Mouse (Mus musculus) left cerebral cortex, postnatal 36 days (tissue): ENCODE data around the gene Tpk1. TPM values are rescaled to one million over a fixed set of nuclear protein-coding genes. Genes with fewer than 3 reads are reported as not detected.
"Not testable (repeated sequence)": the region's sequence is repeated elsewhere in the genome, so short reads cannot be mapped to it uniquely, and the experiment has no call there.

Experiments
- DNase-seq, 2 experiments: peaks; one replicate each; pipeline ENCODE4 v3.0.0; 2021 to 2022; ENCODE audit warnings: low spot score in 2 of 2, mixed read lengths in 1 of 2
- intact Hi-C: fragments of 180-260 bp; cut with DNase I; formaldehyde crosslinking; loops from one replicate; pipeline ENCODE4 v1.15.1; 2025
- total RNA-seq, 2 experiments: library from RNA; stranded (reverse); gene quantifications; 2 replicates each; pipeline ENCODE4 v1.2.3; 2021

Gene Tpk1
- total RNA-seq, 2 experiments from 2014 or later = 4.2 to 4.6 TPM

- DNase-seq = no peak
- intact Hi-C loops = no loop called here
Observed at GRCm38 (mm10) chr6:43643718-43644117, 22.4 kb downstream of the Tpk1 start.

DNA sequence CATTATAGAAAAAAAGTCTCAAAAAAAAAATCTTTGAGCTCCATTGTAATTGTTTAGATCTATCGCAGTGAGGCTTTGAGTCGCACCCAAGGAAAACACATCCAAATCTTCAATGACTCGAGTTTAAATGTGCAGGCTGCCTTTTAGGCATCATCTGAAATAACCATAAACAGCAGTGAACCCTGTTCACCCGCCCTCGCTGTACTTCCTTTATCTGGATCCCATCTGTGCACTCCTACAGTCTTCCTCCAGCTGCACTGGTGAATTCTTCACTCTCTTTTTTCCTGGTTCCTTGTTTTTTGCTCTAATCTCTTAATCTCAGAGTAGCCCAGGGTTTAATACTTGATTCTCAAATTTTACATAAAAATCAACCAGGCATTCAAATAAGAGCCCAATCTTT lies 23.7 kb downstream of the Tpk1 start:
- intact Hi-C loops = no loop called here
- DNase-seq = peak in 1 of 2 experiments; percentile 43

GRCm38 (mm10) chr6:43640621-43641020 lies 25.5 kb downstream of the Tpk1 start:
- intact Hi-C loops = no loop called here
- DNase-seq = no peak

GRCm38 (mm10) chr6:43638865-43639264 lies 27.2 kb downstream of the Tpk1 start:
- intact Hi-C loops = no loop called here
- no peak for DNase-seq

DNA sequence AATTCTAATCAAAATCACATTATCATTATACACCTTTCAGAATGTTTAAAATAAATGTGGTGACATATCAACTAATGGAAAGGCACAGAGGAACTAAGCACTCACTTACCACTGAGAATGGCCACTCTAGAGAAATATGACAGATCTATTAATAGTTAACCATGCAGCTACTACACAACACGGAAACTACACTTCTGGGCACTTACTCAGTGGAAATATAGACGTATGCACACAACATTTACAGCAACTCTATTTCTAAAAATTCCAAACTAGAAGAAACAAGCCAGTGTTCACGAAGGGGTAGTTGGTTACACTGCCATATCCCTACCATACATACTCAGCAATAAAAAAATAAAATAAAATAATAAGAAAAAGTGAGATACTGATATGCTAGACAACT lies 28.0 kb downstream of the Tpk1 start:
- intact Hi-C loops = no loop called here
- DNase-seq = no peak

- intact Hi-C loops = no loop called here
- no peak for DNase-seq
Observed at GRCm38 (mm10) chr6:43636980-43637638, 29.0 kb downstream of the Tpk1 start.

GRCm38 (mm10) chr6:43633308-43633963 lies 32.6 kb downstream of the Tpk1 start:
- intact Hi-C loops = no loop called here
- no peak for DNase-seq

DNA sequence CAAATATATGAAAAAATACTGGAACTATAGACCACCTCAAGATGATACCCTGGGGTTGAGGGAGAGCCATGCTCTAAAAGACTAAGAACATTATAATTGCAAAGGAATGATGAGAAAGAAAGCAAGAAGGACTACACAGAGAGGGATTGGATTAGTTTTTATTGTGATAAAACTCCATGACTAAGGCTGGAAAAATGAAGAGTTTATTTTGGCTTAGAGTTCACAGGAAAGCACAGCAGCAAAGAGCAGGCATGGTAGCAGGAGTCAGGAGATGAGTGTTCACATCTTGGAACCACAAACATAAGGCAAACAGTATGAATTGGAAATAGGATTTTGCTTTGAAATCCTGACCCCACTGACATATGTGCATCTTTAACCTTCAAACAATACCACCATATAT lies 33.2 kb downstream of the Tpk1 start:
- intact Hi-C loops = no loop called here
- DNase-seq = no peak

DNA sequence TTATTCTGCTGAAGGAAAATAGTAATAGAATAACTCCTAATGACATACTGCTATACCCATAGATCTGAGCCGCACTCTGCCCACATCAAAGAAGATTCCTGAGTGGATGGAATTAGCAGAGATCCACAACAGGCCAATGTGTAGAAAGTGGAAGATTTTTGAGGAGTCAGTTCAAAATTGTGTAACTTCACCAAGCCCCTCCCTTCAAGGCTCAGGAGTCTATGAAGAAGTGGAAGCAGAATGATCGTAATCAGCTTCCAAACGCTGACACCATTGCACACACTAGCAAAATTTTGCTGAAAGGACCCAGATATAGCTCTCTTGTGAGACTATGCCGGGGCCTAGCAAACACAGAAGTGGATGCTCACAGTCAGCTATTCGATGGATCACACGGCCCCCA lies 42.6 kb downstream of the Tpk1 start:
- intact Hi-C loops, DNase-seq: not testable (repeated sequence)

DNA sequence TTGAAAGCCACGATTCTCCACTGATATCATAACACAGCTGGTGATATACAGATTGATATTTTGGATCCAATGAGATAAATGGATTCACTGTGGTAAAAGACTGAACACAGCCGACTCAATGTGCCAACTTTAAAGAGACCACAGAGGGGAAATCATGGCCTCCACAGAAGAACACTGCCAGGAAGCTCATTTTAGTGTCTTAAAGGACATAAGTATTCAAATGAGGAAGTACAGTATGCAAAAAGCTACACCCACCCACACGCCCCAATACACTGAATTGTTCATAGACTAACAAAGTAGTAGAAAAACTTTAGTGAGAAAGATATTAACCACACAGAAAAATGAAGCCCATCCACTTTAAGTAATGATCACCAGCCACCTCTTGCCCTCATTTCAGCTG lies 46.8 kb downstream of the Tpk1 start:
- DNase-seq = no peak
- intact Hi-C loops = no loop called here

DNA sequence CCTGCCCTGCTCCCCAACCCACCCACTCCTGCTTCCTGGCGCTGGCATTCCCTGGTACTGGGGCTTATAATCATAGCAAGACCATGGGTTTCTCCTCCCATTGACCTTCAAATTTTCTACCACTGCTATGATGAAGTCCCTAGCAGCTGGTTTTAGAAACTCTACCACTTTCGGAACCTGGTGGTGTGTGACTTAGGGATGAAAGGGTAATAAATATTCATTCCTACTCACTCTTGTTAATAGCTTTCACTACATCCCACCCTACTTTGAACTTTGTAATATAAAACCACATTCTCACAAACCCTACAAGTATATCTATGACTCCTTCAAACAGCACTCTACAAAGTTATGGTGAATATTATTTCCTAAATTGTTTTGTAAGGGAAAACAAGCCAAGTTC lies 54.3 kb downstream of the Tpk1 start:
- DNase-seq = no peak
- intact Hi-C loops = no loop called here

DNA sequence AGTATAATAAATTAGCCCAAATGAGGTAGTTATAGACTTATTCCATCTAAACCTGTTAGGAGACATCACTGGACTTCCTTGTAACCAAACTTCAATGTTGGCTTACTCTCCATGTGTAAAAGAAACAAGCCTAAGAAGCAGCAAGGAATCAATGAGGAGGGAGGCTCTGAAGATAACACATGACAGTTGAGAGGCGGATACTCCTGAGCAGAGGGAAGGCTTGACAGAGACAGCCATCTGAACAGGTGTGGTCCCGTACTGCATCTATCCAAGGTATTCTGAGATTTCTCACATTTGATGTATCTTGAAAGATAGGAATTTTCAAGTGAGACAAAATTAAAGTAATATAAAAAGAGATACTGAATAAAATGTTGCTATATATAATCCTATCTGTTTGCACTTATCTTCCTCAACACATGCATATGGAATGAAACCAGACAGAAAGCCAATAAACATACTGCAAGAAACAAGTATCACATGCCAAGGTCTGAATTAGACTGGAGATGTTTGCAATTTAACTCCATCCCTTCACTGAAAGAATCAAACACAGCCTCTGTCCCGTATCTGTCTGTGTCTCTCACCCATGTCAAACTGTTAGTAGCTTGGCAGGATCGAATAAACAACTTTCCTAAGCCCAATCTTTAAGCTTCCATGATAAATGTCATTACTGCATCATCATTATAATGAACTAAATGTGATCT lies 75.1 kb downstream of the Tpk1 start:
- DNase-seq = no peak
- intact Hi-C loops = no loop called here

DNA sequence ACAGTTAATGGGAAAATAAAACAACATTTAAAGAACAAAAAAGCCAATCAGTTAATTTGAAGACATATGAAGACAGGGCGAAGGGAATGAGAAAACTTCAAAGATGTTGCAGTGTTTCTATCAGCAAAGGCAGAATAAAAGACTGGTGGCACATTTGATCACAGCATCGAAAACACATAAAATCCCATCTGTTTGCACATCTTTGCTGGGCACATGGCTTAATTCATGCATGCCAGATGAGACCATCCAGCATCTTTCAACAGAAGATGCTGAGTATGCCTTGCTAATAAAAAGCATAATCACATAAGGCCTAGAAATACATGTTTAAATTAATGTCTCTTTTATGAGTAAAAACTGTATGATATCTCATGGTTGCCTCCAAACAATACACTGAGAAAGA lies 80.8 kb downstream of the Tpk1 start:
- intact Hi-C loops = no loop called here
- no peak for DNase-seq

GRCm38 (mm10) chr6:43581809-43582208 lies 84.3 kb downstream of the Tpk1 start:
- intact Hi-C loops = no loop called here
- no peak for DNase-seq

DNA sequence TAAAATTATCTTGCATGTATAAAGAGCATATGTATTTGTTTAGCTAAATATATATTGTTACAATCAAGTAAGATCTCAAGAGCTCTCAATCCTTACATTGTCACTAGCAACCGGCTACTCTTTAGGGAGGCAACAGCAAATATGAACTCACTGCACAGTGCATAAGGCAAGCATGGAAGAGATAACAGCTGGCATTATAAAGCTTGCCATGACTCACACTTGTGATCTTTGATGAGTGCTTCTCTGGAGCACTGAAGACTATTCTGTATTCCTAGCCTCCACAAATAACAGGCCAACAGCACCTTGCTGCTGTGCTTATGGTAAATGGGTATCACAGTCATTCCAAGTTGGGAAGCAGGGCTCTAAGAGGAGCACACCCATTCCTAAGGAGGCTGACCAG lies 98.2 kb downstream of the Tpk1 start:
- no peak for DNase-seq
- intact Hi-C loops = no loop called here

DNA sequence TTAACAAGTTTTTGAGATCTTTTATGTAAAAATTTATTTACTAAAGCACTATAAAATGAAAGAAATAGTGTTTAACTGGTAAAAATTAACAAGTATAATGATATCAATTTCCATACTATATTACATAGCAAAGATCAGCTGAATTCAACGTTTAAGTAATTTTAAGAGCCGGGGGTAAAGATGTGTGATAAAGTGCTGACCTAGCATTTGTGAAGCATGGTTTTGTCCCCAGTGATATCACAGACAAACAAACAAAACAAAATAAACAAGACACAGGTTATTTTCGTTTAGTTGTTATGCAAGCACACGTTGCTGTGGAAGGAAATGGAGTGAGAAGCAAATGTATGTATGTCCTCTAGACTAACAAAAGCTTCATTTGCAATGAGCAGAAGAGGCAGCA lies 103.6 kb downstream of the Tpk1 start:
- intact Hi-C loops = no loop called here
- DNase-seq = no peak

- intact Hi-C loops = no loop called here
Observed at GRCm38 (mm10) chr6:43551410-43551809, 114.7 kb downstream of the Tpk1 start.

GRCm38 (mm10) chr6:43546537-43546936 lies 119.5 kb downstream of the Tpk1 start:
- DNase-seq = no peak
- intact Hi-C loops = no loop called here

More at GRCm38 (mm10) chr6:43551410-43551809, 114.7 kb downstream of the Tpk1 start:
- DNase-seq = no peak

- DNase-seq = no peak
- intact Hi-C loops = no loop called here
Observed at GRCm38 (mm10) chr6:43537252-43537870, 128.7 kb downstream of the Tpk1 start.

DNA sequence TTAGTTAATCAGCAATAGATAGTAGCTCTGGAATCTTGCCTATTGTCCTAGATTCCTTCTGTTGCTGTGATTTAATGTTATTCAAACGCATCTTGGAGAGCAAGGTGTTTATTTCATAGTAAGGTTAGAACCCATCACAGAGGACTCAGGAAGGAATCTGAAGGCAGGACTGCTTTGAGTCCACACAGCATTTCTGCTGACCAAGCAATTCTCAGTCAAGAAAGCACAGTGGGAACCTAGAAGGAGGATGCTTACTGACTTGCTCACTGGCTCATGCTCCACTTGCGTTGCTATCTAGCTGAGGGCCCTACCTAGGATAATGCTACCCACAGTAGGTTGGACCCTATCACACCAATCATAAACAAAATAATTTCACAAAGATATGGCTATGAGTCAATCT lies 130.6 kb downstream of the Tpk1 start:
- DNase-seq = no peak
- intact Hi-C loops = no loop called here

DNA sequence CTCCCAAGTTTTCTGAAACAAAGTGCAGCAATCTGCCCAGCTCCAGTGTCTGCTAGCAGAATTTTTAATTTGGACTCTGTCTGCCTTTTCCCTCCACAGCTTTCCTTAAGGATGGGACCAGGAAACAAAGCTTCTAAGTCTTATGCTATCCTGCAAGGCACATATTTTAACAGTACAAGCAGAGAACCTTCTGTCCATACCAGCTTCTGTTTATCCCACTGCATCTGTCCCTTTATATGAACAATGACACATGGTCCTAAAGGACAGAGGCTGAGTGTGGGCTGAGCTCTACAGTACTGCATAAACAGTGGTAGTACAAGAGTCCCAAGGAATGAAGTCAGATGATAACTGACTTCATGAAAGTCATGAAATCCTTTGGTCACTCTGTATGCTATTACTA lies 132.8 kb downstream of the Tpk1 start:
- no peak for DNase-seq
- intact Hi-C loops = no loop called here
